Mouse (Mus musculus): ENCODE results near the gene Ogdh. TPM values are rescaled to one million over a fixed set of nuclear protein-coding genes. Genes with fewer than 3 reads are reported as not detected.
A peak's percentile ranks its signal among the peaks of the same experiment; 100 is the strongest.

Gene Ogdh
- total and polyA plus RNA-seq, 3 experiments: 91.8 to 118 (median 94.9) TPM

DNA sequence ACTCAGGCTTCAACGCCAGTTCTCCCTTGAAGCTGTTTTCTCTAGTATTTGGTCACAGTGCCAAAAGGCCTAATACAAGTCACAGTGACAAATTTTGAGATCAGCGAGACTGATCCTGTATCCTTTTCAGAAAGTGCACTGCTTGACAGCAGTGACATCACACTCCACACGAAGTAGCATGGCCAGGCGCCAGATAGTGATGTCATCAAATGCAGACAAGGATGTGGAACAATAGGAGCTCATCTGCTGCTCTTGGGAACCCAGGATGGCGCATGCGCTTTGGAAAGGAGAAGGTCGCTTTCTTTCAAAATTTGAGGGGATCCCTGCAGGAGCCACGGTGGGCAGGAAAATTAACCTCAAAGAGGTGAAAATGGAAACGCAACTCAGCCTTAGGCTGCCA, 81.4 kb downstream of the Ogdh start:
- TF ChIP-seq MXI1 (IDR thresholded peaks at IDR 0.05; ENCODE audit: low read depth, low read length): no peak
- H3K9me3 ChIP-seq (replicated peaks; ENCODE audit: insufficient read depth, low read length): no peaks in the 10 kb centered on the region
- H3K27ac ChIP-seq (ENCODE audit: control insufficient read depth, low read depth, low read length): no peak overlapping the region
- H3K36me3 ChIP-seq (ENCODE audit: control insufficient read depth in 1 of 2, insufficient read depth in 2 of 2, low read length in 2 of 2): no peaks in the 10 kb centered on the region
- no peak overlapping the region for H3K9ac ChIP-seq (ENCODE audit: control insufficient read depth, low read depth, low read length, poor library complexity, severe bottlenecking)
- no peak for DNase-seq (ENCODE audit: low read depth, low spot score)
- H3K79me2 ChIP-seq (ENCODE audit: control insufficient read depth, insufficient read depth, low read length, poor library complexity): no peaks in the 10 kb centered on the region
- H3K4me1 ChIP-seq (ENCODE audit: control insufficient read depth in 1 of 2, insufficient read depth in 2 of 2, low read length in 2 of 2): no peaks in the 10 kb centered on the region
- H3K27me3 ChIP-seq (ENCODE audit: control insufficient read depth in 1 of 2, insufficient read depth in 2 of 2, low read length in 2 of 2): no peaks in the 10 kb centered on the region; a peak in 1 of 4 replicates
- H3K4me3 ChIP-seq (ENCODE audit: control insufficient read depth in 1 of 2, insufficient read depth in 1 of 2, low read depth in 2 of 2, low read length in 2 of 2): no peak overlapping the region

DNA sequence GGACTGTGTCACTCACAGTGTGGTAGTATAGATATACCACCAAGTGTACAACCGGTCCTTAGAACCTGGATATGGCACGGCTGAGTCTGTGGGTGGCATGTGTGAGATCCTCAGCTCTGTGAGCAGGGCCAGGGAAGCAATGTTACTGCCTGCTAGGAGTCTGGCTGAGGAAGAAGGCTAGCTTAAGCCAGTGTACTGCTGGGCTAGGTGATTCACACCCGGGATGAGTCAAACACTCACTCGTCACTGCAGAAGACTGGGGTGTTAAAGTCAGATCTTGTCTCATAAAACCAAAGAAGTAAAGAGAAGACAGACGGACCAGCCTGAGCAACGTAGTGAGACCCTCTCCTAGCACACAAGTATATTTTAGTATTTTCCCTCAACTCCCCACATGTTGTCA, 89.5 kb downstream of the Ogdh start:
- TF ChIP-seq CHD2 (IDR thresholded peaks at IDR 0.05; ENCODE audit: low read length) (no peak), POLR2AphosphoS5 (IDR thresholded peaks at IDR 0.05; ENCODE audit: borderline replicate concordance, low read depth, low read length) (no peak), KAT2A (conservative IDR thresholded peaks at IDR 0.05; ENCODE audit: low read depth, low read length) (no peak), USF1 (IDR thresholded peaks at IDR 0.05; ENCODE audit: low read depth, low read length) (no peak), RCOR1 (IDR thresholded peaks at IDR 0.05; ENCODE audit: low read depth, low read length) (no peak), MYB (IDR thresholded peaks at IDR 0.05; ENCODE audit: low read depth, low read length) (no peak), ELF1 (IDR thresholded peaks at IDR 0.05; ENCODE audit: low read depth, low read length) (no peak), ZC3H11A (IDR thresholded peaks at IDR 0.05; ENCODE audit: low read depth, low read length) (no peak), ZMIZ1 (IDR thresholded peaks at IDR 0.05; ENCODE audit: low read depth, low read length) (no peak)
- H3K79me2 ChIP-seq (ENCODE audit: control insufficient read depth, insufficient read depth, low read length, poor library complexity): no peaks in the 10 kb centered on the region
- no peaks in the 10 kb centered on the region for H3K9me3 ChIP-seq (replicated peaks; ENCODE audit: insufficient read depth, low read length)
- no peak for DNase-seq (ENCODE audit: low read depth, low spot score)
- no peak overlapping the region for H3K27ac ChIP-seq (ENCODE audit: control insufficient read depth, low read depth, low read length)
- no peak overlapping the region for H3K4me3 ChIP-seq (ENCODE audit: control insufficient read depth in 1 of 2, insufficient read depth in 1 of 2, low read depth in 2 of 2, low read length in 2 of 2)
- no peaks in the 10 kb centered on the region; a peak in 1 of 4 replicates for H3K27me3 ChIP-seq (ENCODE audit: control insufficient read depth in 1 of 2, insufficient read depth in 2 of 2, low read length in 2 of 2)
- no peak overlapping the region for H3K9ac ChIP-seq (ENCODE audit: control insufficient read depth, low read depth, low read length, poor library complexity, severe bottlenecking)
- no peaks in the 10 kb centered on the region for H3K36me3 ChIP-seq (ENCODE audit: control insufficient read depth in 1 of 2, insufficient read depth in 2 of 2, low read length in 2 of 2)
- H3K4me1 ChIP-seq (ENCODE audit: control insufficient read depth in 1 of 2, insufficient read depth in 2 of 2, low read length in 2 of 2): no peaks in the 10 kb centered on the region

DNA sequence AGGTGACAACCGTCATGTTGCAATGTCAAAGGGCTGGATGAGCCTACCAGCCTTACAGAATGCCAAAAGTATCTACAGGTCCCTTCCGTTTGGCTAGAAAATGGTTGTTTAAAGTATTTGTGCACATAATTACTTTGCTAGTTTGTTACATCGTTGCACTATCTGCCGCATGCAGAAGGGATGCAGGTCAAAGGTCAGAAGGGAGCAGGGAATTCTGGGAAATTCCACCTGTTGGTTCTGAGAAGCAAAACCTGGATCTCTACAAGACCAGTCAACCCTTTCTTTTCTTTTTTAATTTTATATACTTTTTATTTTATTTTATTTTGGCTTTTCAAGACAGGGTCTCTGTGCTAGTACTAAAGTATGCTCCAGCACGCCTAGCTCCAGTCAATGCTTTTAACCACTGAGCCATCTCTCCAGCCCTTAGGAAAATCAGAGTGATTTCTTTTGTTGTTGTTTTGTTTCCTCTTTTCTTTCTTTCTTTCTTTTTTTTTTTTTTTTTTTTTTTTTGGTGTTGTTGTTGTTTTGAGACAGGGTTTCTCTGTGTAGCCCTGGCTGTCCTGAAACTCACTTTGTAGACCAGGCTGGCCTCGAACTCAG, 96.8 kb downstream of the Ogdh start:
- DNase-seq (ENCODE audit: low read depth, low spot score): peak; percentile 55
- H3K9me3 ChIP-seq (replicated peaks; ENCODE audit: insufficient read depth, low read length): no peaks in the 10 kb centered on the region
- H3K79me2 ChIP-seq (ENCODE audit: control insufficient read depth, insufficient read depth, low read length, poor library complexity): peaks cover 28% of the 10 kb centered on the region
- H3K36me3 ChIP-seq (ENCODE audit: control insufficient read depth in 1 of 2, insufficient read depth in 2 of 2, low read length in 2 of 2): peaks cover 0 to 29% of the 10 kb centered on the region in 2 experiments; a peak in 2 of 4 replicates
- peak overlapping the region; percentile 67 for H3K9ac ChIP-seq (ENCODE audit: control insufficient read depth, low read depth, low read length, poor library complexity, severe bottlenecking)
- H3K4me3 ChIP-seq (ENCODE audit: control insufficient read depth in 1 of 2, insufficient read depth in 1 of 2, low read depth in 2 of 2, low read length in 2 of 2): peak overlapping the region; percentile 86 to 96
- peak overlapping the region; percentile 57 for H3K27ac ChIP-seq (ENCODE audit: control insufficient read depth, low read depth, low read length)
- H3K27me3 ChIP-seq (ENCODE audit: control insufficient read depth in 1 of 2, insufficient read depth in 2 of 2, low read length in 2 of 2): no peaks in the 10 kb centered on the region
- peaks cover 9 to 28% of the 10 kb centered on the region in 2 experiments for H3K4me1 ChIP-seq (ENCODE audit: control insufficient read depth in 1 of 2, insufficient read depth in 2 of 2, low read length in 2 of 2)
- TF ChIP-seq RCOR1 (IDR thresholded peaks at IDR 0.05; ENCODE audit: low read depth, low read length) (no peak), MYC (IDR thresholded peaks at IDR 0.05; ENCODE audit: low read depth, low read length) (0 out of 2 replicates have a peak, but pooled peaks have one; percentile 11), MXI1 (IDR thresholded peaks at IDR 0.05; ENCODE audit: low read depth, low read length) (peak; percentile 31), ZNF384 (IDR thresholded peaks at IDR 0.05; ENCODE audit: low read depth, low read length) (peak; percentile 71), SIN3A (IDR thresholded peaks at IDR 0.05; ENCODE audit: low read length) (no peak), MAZ (IDR thresholded peaks at IDR 0.05; ENCODE audit: low read depth, low read length) (0 out of 2 replicates have a peak, but pooled peaks have one; percentile 14), ETS1 (IDR thresholded peaks at IDR 0.05; ENCODE audit: low read depth, low read length) (0 out of 2 replicates have a peak, but pooled peaks have one; percentile 16)
